Mouse (Mus musculus) adipocyte (in vitro differentiated cells): Measurements from ENCODE around the gene Tmem115.
"Not testable (repeated sequence)": the region's sequence is repeated elsewhere in the genome, so short reads cannot be mapped to it uniquely, and the experiment has no call there.

Experiments used
- DNase-seq: peaks from one replicate; pipeline ENCODE4 v3.0.0-alpha.2; 2016; ENCODE audit warnings: low spot score

The Tmem115 gene

DNA sequence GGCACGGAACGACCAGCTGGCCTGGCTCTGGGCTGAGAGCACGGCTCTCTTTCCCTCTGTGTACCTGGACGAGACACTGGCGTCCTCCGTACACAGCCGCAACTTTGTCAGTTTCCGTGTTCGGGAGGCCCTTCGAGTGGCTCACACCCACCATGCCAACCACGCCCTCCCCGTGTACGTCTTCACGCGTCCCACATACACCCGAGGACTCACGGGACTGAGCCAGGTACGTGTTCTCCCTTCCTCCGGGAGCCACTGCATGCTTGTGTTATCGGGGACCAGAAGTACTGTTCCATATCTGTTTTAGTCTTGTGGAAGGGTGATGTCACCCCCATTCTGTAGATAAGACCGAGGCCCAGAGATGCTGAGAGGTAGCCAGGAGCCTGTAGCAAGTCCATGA, 37.1 kb downstream of the Tmem115 start:
- no peak for DNase-seq

DNA sequence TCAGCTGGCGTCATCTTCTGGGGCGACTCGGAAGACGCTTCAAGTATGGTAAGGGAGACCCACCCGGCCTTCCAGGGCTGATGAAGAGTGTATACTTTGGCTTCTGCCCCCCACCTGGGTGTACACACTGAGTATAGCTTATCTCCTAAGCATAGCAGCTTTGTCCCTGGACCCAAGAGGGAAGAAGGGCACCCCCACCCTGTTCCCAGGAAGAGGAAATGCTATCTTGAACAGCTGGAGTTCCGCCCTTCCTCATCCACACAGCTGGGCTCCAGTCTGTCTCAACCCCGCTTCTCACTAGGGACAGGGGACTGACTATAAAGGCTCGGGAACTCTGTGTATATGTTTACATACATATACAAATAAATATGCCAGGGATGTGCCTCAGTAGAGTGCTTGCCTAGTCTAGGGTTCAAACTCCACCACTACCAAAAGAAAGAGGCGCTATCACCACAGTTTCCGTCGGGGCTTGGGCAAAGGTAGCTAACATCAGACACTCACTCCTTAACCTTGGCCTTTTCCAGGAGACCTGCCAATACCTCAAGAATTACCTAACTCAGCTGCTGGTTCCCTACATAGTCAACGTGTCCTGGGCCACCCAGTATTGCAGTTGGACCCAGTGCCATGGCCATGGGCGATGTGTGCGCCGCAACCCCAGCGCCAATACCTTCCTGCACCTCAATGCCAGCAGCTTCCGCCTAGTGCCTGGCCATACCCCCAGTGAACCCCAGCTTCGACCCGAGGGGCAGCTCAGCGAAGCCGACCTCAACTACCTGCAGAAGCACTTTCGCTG, 38.0 kb downstream of the Tmem115 start:
- DNase-seq: no peak

DNA sequence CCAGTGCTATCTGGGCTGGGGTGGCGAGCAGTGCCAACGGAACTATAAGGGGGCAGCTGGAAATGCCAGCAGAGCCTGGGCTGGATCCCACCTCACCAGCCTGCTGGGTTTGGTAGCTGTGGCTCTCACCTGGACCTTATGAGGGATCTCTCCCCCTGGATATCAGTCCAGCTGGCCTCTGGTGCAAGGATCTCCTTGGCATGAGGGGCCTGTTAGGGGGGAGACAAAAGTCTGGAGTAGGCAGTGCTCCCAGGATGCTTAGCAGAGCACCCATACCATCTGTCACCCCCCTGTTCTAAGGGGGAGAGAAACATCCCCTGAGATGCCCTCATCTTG, 38.5 kb downstream of the Tmem115 start:
- no peak for DNase-seq

DNA sequence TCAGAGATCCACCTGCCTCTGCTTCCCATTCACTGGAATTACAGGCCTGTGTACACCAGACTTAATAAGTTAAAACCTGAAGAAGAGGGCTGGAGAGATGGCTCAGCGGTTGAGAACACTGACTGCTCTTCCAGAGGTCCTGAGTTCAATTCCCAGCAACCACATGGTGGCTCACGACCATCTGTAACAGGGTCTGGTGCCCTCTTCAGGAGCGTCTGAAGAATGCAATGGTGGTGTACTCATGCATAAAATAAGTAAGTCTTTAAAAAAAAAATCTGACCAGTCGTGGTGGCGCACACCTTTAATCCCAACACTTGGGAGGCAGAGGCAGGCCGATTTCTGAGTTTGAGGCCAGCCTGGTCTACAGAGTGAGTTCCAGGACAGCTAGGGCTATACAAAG, 40.0 kb downstream of the Tmem115 start:
- not testable (repeated sequence) for DNase-seq

DNA sequence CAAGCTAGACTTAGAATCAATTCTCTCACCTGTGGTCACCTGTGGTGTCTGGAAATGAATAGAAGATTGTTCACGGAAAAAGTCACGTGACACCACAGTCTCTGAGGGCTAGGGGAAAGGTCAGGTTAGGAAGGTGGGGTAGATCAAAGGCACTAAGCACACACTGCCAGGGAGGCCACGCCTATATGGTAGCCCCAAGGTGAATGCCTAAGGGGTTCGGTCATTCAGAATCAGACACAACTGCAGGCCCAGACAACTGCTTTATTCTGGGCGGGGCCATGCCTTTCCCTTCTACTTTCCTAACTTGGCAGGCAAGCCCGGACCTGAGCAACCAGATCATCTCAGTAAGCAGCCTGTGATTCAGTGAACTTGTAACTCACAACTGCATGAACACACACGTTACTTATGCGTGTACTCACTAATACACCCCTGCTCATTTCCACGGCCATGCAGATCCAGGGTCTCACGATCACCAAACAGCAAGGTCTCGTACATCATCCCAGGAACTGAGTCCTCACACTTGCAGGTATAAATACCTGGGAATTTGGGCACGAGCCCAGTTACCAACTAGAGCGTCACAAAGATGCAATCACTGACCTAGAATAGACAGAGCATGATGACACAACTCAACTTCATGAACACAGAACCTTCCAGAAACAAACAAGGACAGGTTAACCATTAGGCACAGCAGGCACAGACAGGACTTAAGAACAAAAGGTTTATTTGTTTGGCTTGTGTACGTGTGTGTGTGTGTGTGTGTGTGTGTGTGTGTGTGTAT, 42.0 kb downstream of the Tmem115 start:
- DNase-seq: no peak

DNA sequence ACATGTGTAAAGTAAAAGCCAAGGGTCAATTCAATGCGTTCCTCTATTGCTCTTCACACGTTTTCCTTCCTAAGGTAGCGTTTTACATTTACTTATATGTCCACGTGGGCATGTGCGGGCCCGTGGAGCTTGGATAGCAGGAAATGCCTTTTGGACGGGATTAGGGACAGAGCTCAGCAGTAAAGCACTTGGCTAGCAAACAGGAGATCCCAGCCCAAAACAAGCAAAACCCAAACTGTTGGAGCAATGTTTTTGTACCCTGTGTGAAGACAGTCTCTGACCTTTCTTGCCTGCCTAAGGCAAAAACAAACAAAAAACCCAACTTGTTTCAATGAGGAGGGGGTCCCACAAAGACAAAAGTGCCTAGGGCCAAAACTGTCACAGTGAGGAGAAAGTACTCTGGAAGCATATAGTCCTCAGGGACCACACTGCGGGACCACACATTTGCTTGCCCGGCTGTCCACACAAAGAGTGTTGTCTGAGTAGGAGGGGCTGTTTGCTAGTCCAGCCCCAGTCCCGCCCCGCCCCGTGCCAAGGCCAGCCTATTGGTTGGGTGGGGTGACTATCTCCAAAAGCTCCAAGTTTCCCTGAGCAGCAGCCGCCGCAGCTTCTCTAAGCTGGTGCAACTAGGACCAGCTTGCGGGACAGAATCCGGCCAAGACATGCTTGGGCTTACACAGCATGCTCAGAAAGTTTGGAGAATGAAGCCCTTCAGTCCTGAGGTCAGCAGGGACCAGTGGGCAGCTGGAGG, 42.8 kb downstream of the Tmem115 start, which contains the start of gene Hyal1:
TSS of gene Hyal1 (plus strand) at position 571 of the 751 bp plus-strand sequence.
- DNase-seq: peak; percentile 54

DNA sequence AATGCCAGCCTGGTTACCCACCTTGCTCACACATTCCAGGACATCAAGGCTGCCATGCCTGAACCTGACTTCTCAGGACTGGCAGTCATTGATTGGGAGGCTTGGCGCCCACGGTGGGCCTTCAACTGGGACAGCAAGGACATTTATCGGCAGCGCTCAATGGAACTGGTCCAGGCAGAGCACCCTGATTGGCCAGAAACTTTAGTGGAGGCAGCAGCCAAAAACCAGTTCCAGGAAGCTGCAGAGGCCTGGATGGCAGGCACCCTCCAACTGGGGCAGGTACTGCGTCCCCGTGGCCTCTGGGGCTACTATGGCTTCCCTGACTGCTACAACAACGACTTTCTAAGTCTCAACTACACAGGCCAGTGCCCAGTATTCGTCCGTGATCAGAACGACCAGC, 44.1 kb downstream of the Tmem115 start:
- no peak for DNase-seq

DNA sequence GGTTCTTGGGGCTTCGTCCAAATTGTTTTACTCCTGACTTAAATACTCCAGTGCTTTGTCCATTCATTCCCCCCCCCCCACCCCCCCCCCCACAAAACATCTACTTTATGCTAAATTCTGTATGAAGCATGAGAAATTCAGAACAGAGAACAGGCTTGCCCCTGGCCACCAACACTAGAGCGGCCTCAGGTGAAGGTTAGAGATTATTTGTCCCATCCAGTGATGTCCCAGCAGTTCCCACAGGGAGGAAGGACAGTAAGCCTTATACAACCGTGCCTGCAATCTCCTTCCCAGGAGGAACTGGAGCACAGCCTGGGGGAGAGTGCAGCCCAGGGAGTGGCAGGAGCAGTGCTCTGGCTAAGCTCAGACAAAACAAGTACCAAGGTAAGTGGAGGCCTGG, 44.8 kb downstream of the Tmem115 start, which contains the start of gene Naa80:
TSS of gene Naa80 (plus strand) at position 301 of the 400 bp plus-strand sequence.
- DNase-seq: no peak

DNA sequence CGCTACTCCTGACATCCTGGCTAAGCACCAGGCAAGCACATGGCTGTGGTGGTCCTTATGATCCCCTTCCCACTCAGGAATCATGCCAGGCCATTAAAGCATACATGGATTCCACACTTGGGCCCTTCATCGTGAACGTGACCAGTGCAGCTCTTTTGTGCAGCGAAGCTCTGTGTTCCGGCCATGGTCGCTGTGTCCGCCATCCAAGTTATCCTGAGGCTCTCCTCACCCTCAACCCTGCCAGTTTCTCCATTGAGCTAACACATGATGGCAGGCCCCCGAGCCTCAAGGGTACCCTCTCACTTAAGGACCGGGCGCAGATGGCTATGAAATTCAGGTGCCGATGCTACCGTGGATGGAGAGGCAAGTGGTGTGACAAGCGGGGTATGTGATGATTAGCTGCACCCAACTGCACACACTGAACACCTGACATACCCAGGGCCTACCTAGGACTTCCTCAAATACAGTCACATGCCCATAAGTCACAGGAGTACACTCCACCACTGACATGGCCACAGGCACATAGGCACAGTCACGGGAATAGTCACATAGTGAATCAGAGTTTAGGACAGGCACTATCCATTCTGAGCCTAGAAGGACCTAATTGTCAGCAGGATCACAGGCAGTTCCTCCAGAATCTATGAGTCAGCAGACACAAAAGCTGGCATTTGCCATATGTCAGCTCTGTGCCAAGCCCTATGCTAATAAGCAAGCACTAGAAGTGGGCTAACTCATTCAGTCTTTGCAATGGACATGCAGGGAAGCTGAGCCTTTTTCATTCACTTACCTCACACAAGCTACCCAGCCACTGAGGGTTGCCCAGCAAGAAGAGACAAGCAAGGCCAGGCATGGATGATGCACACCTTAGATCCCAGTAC, 45.5 kb downstream of the Tmem115 start:
- peak; percentile 48 for DNase-seq

DNA sequence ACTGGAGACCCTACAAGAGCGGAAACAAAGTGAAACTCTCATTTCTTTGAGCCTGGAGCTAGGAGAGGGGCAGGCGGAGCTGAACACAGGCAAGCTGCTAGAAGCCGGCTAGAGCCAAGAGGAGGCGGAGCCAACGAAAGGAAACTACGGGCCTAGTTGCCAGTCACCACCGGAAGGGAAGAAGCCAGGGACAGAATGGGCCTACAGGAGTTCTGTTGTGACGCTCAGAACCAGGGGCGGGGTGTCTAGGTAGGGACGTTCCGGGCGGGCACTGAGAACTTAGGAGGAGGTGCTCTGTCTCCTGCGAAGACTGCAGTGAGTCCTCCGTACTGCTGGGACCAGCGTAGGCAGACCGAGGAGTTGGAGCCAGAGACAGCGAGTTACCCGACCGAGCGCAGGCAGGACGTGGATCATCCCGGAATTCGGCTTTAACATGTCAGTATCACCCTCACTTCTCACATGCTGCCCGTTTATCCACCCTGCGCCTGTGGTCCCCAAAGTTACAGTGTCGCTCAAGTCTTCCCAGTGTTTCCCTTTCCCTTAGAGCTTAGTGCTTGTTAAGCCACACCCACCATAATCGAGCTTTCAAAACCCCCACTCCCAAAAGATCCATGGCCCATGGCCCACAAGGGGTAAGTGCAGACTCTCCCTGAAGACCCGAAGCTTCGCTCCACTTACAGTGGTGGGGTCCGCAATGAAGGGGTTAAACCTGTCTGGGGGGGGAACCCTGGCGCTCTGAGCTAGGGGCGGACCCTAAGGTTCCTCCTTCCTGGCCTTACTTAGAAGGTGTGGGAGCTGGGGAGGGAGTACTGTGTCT, 47.0 kb downstream of the Tmem115 start, which contains the start of gene Hyal3:
TSS of gene Hyal3 (plus strand) at position 318 of the 817 bp plus-strand sequence.
- peak; percentile 93 for DNase-seq

DNA sequence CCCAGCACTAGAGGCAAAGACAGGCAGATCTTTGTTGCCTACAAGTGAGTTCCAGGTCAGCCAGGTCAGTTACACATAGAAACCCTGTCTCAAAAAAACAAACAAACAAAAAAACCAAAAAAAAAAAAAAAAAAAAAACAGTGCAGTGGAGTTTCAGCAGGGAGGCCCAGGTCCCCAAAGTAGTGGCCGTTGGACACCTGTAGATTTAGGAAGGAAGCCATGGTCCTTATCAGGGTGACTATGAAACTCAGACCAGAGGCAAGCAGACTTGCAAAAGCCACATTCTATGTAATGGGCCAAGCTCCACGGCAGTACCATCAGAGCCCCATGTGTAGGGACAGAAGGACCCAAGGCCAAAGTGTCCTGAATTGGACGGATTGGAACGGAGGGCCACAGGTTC, 47.8 kb downstream of the Tmem115 start:
- no peak for DNase-seq

DNA sequence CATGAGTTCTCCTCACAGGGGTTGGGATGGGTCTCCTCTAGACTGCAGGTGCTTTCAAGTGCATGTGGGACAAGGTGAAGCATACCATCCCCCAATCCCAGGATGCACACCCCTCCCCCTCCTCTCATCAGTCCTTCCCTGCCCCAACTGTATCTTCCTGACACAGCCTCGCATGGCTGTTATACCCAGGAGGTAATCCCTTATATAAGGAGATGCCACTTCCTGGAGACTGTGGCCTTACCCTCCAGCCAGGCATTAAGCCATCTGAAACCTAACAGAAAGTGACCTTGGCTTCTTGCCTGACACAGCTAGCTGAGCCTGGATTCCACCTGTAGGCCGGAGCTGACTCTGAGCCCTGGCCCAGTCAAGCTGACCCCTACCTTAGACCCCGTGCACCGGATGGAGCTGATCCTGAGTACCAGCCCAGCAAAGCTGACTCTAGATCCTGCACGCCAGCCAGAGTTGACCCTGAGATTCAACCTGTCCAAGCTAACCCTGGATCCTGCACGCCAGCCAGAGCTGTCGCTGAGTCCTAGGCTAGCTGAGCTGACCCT, 48.8 kb downstream of the Tmem115 start:
- DNase-seq: no peak

DNA sequence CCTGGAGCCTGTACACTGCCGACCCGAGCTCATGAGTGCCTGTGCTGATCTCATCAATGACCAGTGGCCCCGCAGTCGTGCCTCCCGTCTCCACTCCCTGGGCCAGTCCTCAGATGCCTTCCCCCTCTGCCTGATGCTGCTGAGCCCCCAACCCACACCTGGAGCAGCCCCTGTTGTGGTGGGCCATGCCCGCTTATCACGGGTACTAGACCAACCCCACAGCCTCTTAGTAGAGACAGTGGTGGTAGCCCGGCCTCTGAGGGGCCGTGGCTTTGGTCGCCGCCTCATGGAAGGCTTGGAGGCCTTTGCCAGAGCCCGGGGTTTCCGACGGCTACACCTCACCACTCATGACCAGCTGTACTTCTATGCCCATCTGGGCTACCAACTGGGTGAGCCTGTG, 49.4 kb downstream of the Tmem115 start:
- no peak for DNase-seq

DNA sequence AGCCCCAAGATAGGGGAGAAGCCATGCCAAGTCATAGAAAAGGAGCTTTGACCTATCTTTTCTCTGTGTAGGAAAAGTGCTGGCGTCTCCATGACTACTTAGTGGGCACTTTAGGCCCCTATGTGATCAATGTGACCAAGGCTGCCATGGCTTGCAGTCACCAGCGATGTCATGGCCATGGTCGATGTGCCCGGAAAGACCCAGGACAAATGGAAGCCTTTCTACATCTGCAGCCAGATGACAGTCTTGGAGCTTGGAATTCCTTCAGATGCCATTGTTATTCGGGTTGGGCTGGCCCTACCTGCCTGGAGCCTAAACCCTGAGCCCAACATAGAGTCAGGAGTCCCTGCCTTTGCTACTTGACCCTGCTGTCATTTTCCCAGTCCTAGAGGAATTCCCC, 52.8 kb downstream of the Tmem115 start:
- no peak for DNase-seq

DNA sequence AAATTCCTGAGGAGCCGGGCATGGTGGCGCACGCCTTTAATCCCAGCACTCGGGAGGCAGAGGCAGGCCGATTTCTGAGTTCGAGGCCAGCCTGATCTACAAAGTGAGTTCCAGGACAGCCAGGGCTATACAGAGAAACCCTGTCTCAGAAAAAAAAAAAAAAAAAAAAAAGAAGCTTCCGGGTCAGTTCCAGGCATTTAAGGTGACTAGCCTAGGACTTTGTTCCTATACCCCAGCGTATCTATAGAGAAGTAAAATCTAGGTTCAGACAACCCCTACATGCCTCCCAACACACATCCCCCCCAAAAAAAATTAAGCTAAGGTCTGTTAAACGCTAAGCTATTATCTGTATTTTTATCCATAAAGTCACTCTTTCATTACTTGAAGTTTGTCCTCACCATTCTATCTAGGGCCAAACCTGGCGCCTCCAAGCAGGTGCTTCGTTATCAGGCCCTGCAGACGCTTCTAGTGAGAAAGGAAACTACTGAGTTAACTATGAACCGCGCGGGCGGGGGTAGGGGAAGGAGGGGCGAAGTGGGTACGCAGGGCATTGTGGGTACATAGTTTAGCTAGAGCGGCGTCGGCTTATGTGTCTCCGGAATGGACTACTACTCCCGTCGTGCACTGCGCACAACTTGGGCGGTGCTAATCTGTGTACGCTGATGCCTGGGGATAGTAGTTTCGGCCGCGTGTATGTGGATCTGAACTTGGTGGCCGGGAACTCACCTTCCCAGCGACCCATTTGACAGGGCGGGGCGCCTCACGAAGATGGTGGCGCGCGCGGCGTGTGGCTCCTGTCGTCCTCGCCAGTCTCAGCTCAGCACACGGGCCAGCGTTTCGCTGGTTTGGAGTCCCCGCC, 53.5 kb downstream of the Tmem115 start, which contains the start of gene Ifrd2:
TSS of gene Ifrd2 (plus strand) at position 669 of the 859 bp plus-strand sequence.
- DNase-seq: peak; percentile 97

DNA sequence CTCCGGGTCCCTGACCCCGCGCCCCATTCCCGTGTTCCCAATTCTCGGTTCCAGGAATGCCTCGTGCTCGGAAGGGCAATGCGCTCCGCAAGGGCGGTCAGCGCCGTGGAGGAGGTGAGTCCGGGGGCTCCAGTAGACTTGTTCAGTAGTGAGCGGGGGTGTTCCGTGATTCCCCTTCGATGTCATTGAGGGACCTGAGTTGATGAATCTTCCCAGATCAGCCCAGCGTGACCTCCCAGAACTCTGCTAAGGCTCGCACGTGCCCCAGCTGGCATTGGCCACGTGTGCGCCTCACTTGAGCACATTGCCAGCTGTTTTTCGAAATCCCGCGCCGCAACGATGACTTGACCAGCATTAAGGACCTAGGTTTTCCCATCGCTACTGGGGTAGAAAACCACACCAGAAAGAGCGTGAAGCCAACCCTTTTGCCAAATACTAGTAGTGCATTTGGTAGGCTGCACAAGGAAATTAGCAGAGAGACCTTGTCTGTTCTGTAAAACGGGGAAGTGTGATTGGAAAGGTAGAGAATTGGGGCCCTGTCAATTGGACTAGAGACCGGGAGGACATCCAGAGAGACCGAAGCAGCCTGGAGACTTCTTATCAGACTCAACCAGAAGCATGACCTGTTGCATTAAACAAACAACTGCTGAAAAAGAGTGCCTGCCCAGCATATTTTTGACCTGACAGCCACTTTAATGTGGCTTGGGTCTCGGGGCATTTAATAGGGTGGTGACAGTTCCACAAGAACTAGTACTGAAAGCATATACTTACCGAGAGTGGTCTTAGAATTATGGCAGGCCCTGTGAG, 54.3 kb downstream of the Tmem115 start:
- DNase-seq: peak; percentile 76
